Mouse (Mus musculus) ES-Bruce4 (cell line): ENCODE measurements around the gene Mex3d. TPM values are rescaled to one million over a fixed set of nuclear protein-coding genes. Genes with fewer than 3 reads are reported as not detected.
A peak's percentile ranks its signal among the peaks of the same experiment; 100 is the strongest.

Experiments used
- H3K27ac ChIP-seq: 2 replicates; pipeline ENCODE4 v1.5.1; 2012; ENCODE audit warnings: low read length, inconsistent platforms; ENCODE audit not compliant: insufficient read depth
- H3K27me3 ChIP-seq: 2 replicates; pipeline ENCODE4 v1.6.1; 2012; ENCODE audit warnings: mild to moderate bottlenecking, low read length, inconsistent platforms; ENCODE audit not compliant: control insufficient read depth, poor library complexity, insufficient read depth, severe bottlenecking
- H3K36me3 ChIP-seq: 2 replicates; pipeline ENCODE4 v1.6.1; 2012; ENCODE audit warnings: inconsistent platforms, mild to moderate bottlenecking, low read length, moderate library complexity; ENCODE audit not compliant: control insufficient read depth, poor library complexity, insufficient read depth, severe bottlenecking
- H3K4me1 ChIP-seq: one replicate; pipeline ENCODE4 v1.8.1; 2011; ENCODE audit warnings: low read length; ENCODE audit not compliant: control insufficient read depth, insufficient read depth
- H3K4me3 ChIP-seq: 2 replicates; pipeline ENCODE4 v1.5.1; 2011; ENCODE audit warnings: low read depth, mild to moderate bottlenecking, low read length
- H3K9ac ChIP-seq: 2 replicates; pipeline ENCODE4 v1.6.1; 2012; ENCODE audit warnings: low read depth, mild to moderate bottlenecking, inconsistent platforms; ENCODE audit not compliant: poor library complexity, severe bottlenecking
- H3K9me3 ChIP-seq: replicated peaks from 2 replicates; pipeline ENCODE4 v1.6.1; 2012; ENCODE audit warnings: mild to moderate bottlenecking, low read length, inconsistent platforms; ENCODE audit not compliant: control insufficient read depth, poor library complexity, insufficient read depth, severe bottlenecking
- CTCF ChIP-seq: IDR thresholded peaks from one replicate; pipeline ENCODE4 v1.8.1; 2011; ENCODE audit warnings: low read depth, low read length
- EP300 ChIP-seq: IDR thresholded peaks from 2 replicates; pipeline ENCODE4 v1.6.1; 2011; ENCODE audit warnings: low read depth, low read length; ENCODE audit not compliant: insufficient read depth
- POLR2A ChIP-seq: IDR thresholded peaks from one replicate; pipeline ENCODE4 v1.8.1; 2011; ENCODE audit warnings: low read length; ENCODE audit not compliant: insufficient read depth
- polyA plus RNA-seq: library from polyadenylated mRNA; stranded (reverse); fragments of >200 nt; gene quantifications from 2 replicates; pipeline ENCODE4 v1.2.4, GENCODE M21; 2011; ENCODE audit warnings: low read depth; ENCODE audit not compliant: missing spikeins, insufficient read depth, insufficient read length

Gene Mex3d
- polyA plus RNA-seq, 1 experiment, result 25.0 TPM

DNA sequence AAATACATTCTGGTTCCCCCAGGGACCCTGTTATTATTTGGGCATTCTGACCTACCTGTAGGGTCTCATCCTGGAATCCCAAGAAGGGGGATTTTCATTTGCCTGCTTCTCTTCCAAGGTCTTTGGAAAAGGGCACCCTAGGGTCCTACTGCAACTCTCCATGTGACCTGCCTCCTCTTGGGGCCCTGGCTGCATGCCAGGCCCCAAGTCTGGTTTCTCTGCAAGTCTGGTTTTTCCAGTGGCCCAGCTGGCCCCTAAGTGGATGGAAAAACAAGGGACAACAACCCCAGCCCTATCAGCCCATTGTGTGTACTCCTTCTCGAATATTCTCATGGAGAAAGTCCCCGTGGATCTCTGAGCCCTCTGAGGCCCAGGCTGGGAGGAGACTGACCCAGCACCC, 56.6 kb downstream of the Mex3d start:
- TF ChIP-seq CTCF, result no peak
- TF ChIP-seq EP300, result no peak
- no peak for TF ChIP-seq POLR2A
- no peaks in the 10 kb centered on the region for H3K27me3 ChIP-seq
- H3K27ac ChIP-seq, result no peak overlapping the region
- H3K4me3 ChIP-seq, result peak overlapping the region; percentile 62; the same call in 1 of the 2 replicates
- H3K9me3 ChIP-seq, result no peaks in the 10 kb centered on the region
- peak overlapping the region; percentile 45; the same call in 1 of the 2 replicates for H3K9ac ChIP-seq
- no peaks in the 10 kb centered on the region for H3K36me3 ChIP-seq
- H3K4me1 ChIP-seq, result peaks cover 2% of the 10 kb centered on the region

Other genes with a start within 250 kb of the Mex3d start
- 242 and 255 TPM in 2 replicates for gene Atp5d, start 249.0 kb downstream of the Mex3d start, polyA plus RNA-seq
- 29.8 and 33.4 TPM in 2 replicates for gene Cbarp, start 246.8 kb downstream of the Mex3d start, polyA plus RNA-seq
- 67.4 and 73.2 TPM in 2 replicates for gene Midn, start 239.4 kb downstream of the Mex3d start, polyA plus RNA-seq
- gene Cirbp, start 221.7 kb downstream of the Mex3d start, polyA plus RNA-seq, result 51.9 and 58.2 TPM in 2 replicates
- gene 1600002K03Rik, start 214.7 kb downstream of the Mex3d start, polyA plus RNA-seq, result 7.6 and 7.7 TPM in 2 replicates
- 7.2 and 11.2 TPM in 2 replicates for gene Efna2, start 208.2 kb downstream of the Mex3d start, polyA plus RNA-seq
- 35.7 and 36.5 TPM in 2 replicates for gene Mum1, start 161.2 kb downstream of the Mex3d start, polyA plus RNA-seq
- 63.9 and 72.8 TPM in 2 replicates for gene Ndufs7, start 138.5 kb downstream of the Mex3d start, polyA plus RNA-seq
- gene Gamt, start 126.6 kb downstream of the Mex3d start, polyA plus RNA-seq, result 0.68 and 0.82 TPM in 2 replicates
- 175 and 192 TPM in 2 replicates for gene Dazap1, start 126.2 kb downstream of the Mex3d start, polyA plus RNA-seq
- gene Rps15, start 95.2 kb downstream of the Mex3d start, polyA plus RNA-seq, result 2,641 and 2,952 TPM in 2 replicates
- 3.2 and 3.8 TPM in 2 replicates for gene Apc2, start 91.7 kb downstream of the Mex3d start, polyA plus RNA-seq
- 11.6 and 13.2 TPM in 2 replicates for gene 2310011J03Rik, start 67.1 kb downstream of the Mex3d start, polyA plus RNA-seq
- 2.8 and 3.1 TPM in 2 replicates for gene Pcsk4, start 58.2 kb downstream of the Mex3d start, polyA plus RNA-seq
- gene Reep6, start 57.7 kb downstream of the Mex3d start, polyA plus RNA-seq, result 17.3 and 17.6 TPM in 2 replicates
- 3.8 and 5.4 TPM in 2 replicates for gene Adamtsl5, start 39.2 kb downstream of the Mex3d start, polyA plus RNA-seq
- gene Plk5, start 31.2 kb downstream of the Mex3d start, polyA plus RNA-seq, result 11.1 and 12.6 TPM in 2 replicates
- 81.3 and 84.8 TPM in 2 replicates for gene Mbd3, start 11.9 kb upstream of the Mex3d start, polyA plus RNA-seq
- 199 and 223 TPM in 2 replicates for gene Uqcr11, start 19.2 kb upstream of the Mex3d start, polyA plus RNA-seq
- gene Tcf3, start 46.0 kb upstream of the Mex3d start, polyA plus RNA-seq, result 78.0 and 78.2 TPM in 2 replicates
- gene Onecut3, start 107.2 kb upstream of the Mex3d start, polyA plus RNA-seq, result not detected in 2 replicates
- gene Atp8b3, start 151.5 kb upstream of the Mex3d start, polyA plus RNA-seq, result 1.2 and 1.6 TPM in 2 replicates
- gene Rexo1, start 173.9 kb upstream of the Mex3d start, polyA plus RNA-seq, result 29.5 and 32.8 TPM in 2 replicates
- gene Klf16, start 189.7 kb upstream of the Mex3d start, polyA plus RNA-seq, result 24.9 TPM in 2 replicates
- 35.8 and 49.5 TPM in 2 replicates for gene Abhd17a, start 202.7 kb upstream of the Mex3d start, polyA plus RNA-seq
- 58.4 and 68.9 TPM in 2 replicates for gene Scamp4, start 215.2 kb upstream of the Mex3d start, polyA plus RNA-seq
- 3.6 and 5.4 TPM in 2 replicates for gene Adat3, start 215.2 kb upstream of the Mex3d start, polyA plus RNA-seq
- gene Gm49322, start 218.4 kb upstream of the Mex3d start, polyA plus RNA-seq, result 2.4 and 2.8 TPM in 2 replicates
- gene Csnk1g2, start 235.2 kb upstream of the Mex3d start, polyA plus RNA-seq, result 82.7 and 84.6 TPM in 2 replicates